Mouse (Mus musculus) forebrain, embryonic 10.5 days (tissue): Measurements from ENCODE around the gene Sh2b2. TPM values are rescaled to one million over a fixed set of nuclear protein-coding genes. Genes with fewer than 3 reads are reported as not detected.
A peak's percentile ranks its signal among the peaks of the same experiment; 100 is the strongest.

Experiments used
- DNase-seq: peaks from one replicate; pipeline ENCODE4 v3.0.0-alpha.2; 2017; ENCODE audit warnings: low spot score; ENCODE audit errors: extremely low spot score
- H3K27ac ChIP-seq: fragments of 300-500 bp; sonication (generic); 2 replicates; pipeline ENCODE4 v1.5.1; 2016; ENCODE audit warnings: mild to moderate bottlenecking
- H3K27me3 ChIP-seq: fragments of 300-500 bp; sonication (generic); 2 replicates; pipeline ENCODE4 v1.6.1; 2016; ENCODE audit warnings: mild to moderate bottlenecking; ENCODE audit not compliant: poor library complexity, severe bottlenecking
- H3K36me3 ChIP-seq: fragments of 300-500 bp; sonication (generic); replicated peaks from 2 replicates; pipeline ENCODE4 v1.6.1; 2016; ENCODE audit warnings: mild to moderate bottlenecking, moderate library complexity
- H3K4me1 ChIP-seq: fragments of 300-500 bp; sonication (generic); 2 replicates; pipeline ENCODE4 v1.6.1; 2016
- H3K4me3 ChIP-seq: fragments of 300-500 bp; sonication (generic); 2 replicates; pipeline ENCODE4 v1.5.1; 2016; ENCODE audit warnings: mild to moderate bottlenecking, moderate library complexity
- H3K9me3 ChIP-seq: fragments of 300-500 bp; sonication (generic); 2 replicates; pipeline ENCODE4 v1.6.1; 2016; ENCODE audit warnings: mild to moderate bottlenecking, moderate library complexity
- WGBS: fragments of 180-500 bp; shearing (Covaris S2); methylation state at CpG from one replicate; pipeline ENCODE4 v1.1.7; 2016; 5-methylcytosine and 5-hydroxymethylcytosine counted together
- polyA plus RNA-seq: library from polyadenylated mRNA; unstranded; fragments of >200 nt; fragmentation: Nextera tagmentation; extraction: Ambion mirVana; gene quantifications from 2 replicates; pipeline ENCODE4 v1.2.1, GENCODE M21; 2016

The Sh2b2 gene
- polyA plus RNA-seq, 1 experiment from 2014 or later, result 12.5 TPM

GRCm38 (mm10) chr5:136258919-136259318 lies 12.6 kb upstream of the Sh2b2 start:
- peak; percentile 51 for DNase-seq
- Histone ChIP-seq H3K4me3 (no peak overlapping the region), H3K27ac (no peak overlapping the region), H3K36me3 (peaks cover 27% of the 10 kb centered on the region), H3K9me3 (no peaks in the 10 kb centered on the region), H3K4me1 (no peaks in the 10 kb centered on the region), H3K27me3 (no peaks in the 10 kb centered on the region)
- 41% methylated on average over 6 of the region's 6 CpGs for WGBS

DNA sequence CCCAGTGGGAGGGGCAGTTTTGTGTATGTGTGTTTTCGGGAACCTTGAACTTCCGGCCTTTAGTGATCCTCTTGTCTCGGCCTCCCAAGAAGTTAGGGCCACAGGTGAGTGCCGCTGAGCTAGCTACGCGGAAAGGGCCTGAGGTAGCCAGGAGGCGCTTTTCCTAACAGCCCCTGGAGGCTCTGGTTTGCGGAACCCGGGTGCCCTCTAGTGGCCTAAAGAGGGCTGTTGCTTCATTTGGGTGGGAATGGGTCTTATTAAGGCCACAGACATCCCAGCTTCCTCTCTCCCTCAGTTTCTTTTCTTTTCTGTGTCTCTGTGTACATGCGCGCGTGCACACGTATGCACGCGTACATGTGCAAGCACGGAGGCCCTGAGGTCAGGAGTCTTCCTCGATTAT lies 6.5 kb upstream of the Sh2b2 start:
- peak; percentile 78 for DNase-seq
- Histone ChIP-seq H3K9me3 (no peaks in the 10 kb centered on the region), H3K4me3 (no peak overlapping the region), H3K27ac (no peak overlapping the region), H3K4me1 (peaks cover 10% of the 10 kb centered on the region), H3K27me3 (no peaks in the 10 kb centered on the region), H3K36me3 (peaks cover 53% of the 10 kb centered on the region)
- WGBS, result 15% methylated on average over 17 of the region's 17 CpGs

- peaks cover 16% of the 10 kb centered on the region for H3K4me1 ChIP-seq
- H3K27ac ChIP-seq, result no peak overlapping the region
- peak; percentile 40 for DNase-seq
- H3K4me3 ChIP-seq, result no peak overlapping the region
- WGBS, result 50% methylated on average over 7 of the region's 7 CpGs
- H3K9me3 ChIP-seq, result no peaks in the 10 kb centered on the region
- peaks cover 7% of the 10 kb centered on the region; the same call in 1 of the 2 replicates for H3K27me3 ChIP-seq
- H3K36me3 ChIP-seq, result peaks cover 36% of the 10 kb centered on the region
These were observed 4.6 kb upstream of the Sh2b2 start for GRCm38 (mm10) chr5:136251004-136251403.

- H3K27me3 ChIP-seq, result peaks cover 10% of the 10 kb centered on the region; the same call in 1 of the 2 replicates
- H3K4me3 ChIP-seq, result no peak overlapping the region
- WGBS, result 66% methylated on average over 6 of the region's 6 CpGs
- DNase-seq, result no peak
- peaks cover 41% of the 10 kb centered on the region for H3K4me1 ChIP-seq
- no peaks in the 10 kb centered on the region for H3K9me3 ChIP-seq
- no peak overlapping the region for H3K27ac ChIP-seq
- peaks cover 23% of the 10 kb centered on the region for H3K36me3 ChIP-seq
These were observed 2.1 kb upstream of the Sh2b2 start for GRCm38 (mm10) chr5:136248441-136248840.

GRCm38 (mm10) chr5:136245541-136246451 lies 560 bp downstream of the Sh2b2 start:
- peaks cover 55% of the 10 kb centered on the region for H3K4me1 ChIP-seq
- H3K27ac ChIP-seq, result peak overlapping the region; percentile 91
- H3K27me3 ChIP-seq, result peaks cover 15% of the 10 kb centered on the region; the same call in 1 of the 2 replicates
- DNase-seq, result no peak
- peaks cover 22% of the 10 kb centered on the region for H3K36me3 ChIP-seq
- H3K9me3 ChIP-seq, result no peaks in the 10 kb centered on the region
- H3K4me3 ChIP-seq, result peak overlapping the region; percentile 93
- 12% methylated on average over 15 of the region's 15 CpGs for WGBS

DNA sequence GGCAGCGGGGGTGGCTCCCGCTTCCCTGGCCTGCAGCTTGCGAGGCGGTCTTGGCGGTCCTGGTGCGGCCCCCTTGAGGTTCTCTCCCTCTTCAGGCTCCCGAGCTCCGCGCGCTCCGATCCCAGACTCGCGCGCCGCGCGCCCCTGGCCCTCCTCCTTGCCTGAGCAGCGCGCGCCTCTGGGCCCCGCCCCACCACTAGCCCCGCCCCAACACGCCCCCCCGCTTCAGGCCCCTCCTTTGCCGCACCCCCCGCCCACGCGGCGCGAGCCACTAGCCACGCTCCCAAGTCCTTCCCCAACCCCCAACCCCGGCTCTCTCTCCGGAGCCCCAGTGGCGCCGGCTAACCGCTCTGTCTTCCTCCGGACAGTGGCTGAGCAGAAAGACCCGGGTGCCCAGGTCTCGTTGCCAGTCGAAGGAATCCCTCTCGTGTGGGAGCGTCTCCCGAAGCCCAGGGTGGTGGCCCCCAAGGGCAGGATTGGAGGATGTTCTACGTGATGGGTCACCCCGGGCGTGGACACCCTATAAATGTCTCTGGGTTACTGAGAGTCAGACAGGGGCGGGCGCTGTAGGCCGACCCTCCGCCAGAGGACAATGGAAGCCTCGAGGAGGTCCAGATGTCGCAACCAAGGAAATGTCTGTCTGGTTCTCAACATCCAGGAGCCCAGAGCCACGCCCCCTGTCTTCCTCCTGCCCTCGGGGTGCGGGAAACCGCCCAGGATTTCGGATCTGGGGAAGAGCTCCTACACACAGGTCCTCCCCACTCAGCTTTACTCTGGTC lies 1.4 kb downstream of the Sh2b2 start:
- H3K27ac ChIP-seq, result peak overlapping the region; percentile 91
- no peaks in the 10 kb centered on the region for H3K9me3 ChIP-seq
- peak; percentile 84 for DNase-seq
- H3K4me3 ChIP-seq, result peak overlapping the region; percentile 93
- WGBS, result under 1% methylated on average over 56 of the region's 57 CpGs
- peaks cover 15% of the 10 kb centered on the region; the same call in 1 of the 2 replicates for H3K27me3 ChIP-seq
- peaks cover 15% of the 10 kb centered on the region for H3K36me3 ChIP-seq
- peaks cover 60% of the 10 kb centered on the region for H3K4me1 ChIP-seq

DNA sequence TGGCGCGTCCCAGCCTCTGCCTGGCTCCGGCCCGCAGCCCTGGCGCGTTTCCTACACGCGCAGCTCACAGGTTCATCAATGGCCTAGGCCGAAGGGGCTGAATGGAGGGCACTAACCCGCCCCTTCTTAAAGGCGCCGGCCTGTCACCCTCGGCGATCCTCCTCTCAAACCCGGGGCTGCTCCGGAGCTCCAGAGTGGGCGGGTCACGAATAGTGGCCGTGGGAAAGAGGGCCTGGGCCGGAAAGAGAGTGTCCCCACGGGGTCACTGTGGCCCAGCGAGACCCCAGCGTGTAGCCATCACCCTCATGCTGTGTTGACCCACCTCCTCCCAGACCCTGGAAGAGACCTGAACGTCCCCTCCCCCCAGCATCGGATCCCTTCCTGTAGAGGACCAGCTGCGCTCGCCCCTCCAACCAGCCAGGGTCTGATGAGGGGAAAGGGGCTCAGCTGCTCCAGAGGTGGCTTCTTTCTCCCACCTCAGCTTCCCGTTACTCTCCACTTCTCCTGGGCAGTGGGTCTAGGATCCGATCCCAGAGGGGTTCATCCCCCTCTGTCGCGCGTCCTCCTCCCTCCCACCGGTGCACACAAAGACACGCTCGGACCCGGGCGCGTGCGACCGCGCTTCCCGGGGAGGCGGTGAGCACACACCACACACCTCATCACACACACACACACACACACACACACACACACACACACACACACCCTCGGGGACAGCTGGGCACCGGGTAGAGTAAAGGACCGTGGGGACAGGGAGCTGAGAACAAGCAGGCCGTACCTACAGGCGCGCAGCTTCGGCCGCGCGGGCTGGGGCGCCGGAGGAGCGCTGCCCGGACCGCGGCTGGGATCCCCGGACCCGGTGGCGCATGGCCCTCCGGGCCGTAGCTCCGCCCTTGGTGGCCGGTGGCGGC lies 2.2 kb downstream of the Sh2b2 start:
- H3K4me3 ChIP-seq, result peak overlapping the region; percentile 93
- H3K27ac ChIP-seq, result peak overlapping the region; percentile 91
- H3K36me3 ChIP-seq, result peaks cover 14% of the 10 kb centered on the region; the same call in 1 of the 2 replicates
- peaks cover 60% of the 10 kb centered on the region for H3K4me1 ChIP-seq
- peak; percentile 65 for DNase-seq
- H3K9me3 ChIP-seq, result no peaks in the 10 kb centered on the region
- peaks cover 15% of the 10 kb centered on the region; the same call in 1 of the 2 replicates for H3K27me3 ChIP-seq
- under 1% methylated on average over 63 of the region's 67 CpGs for WGBS

DNA sequence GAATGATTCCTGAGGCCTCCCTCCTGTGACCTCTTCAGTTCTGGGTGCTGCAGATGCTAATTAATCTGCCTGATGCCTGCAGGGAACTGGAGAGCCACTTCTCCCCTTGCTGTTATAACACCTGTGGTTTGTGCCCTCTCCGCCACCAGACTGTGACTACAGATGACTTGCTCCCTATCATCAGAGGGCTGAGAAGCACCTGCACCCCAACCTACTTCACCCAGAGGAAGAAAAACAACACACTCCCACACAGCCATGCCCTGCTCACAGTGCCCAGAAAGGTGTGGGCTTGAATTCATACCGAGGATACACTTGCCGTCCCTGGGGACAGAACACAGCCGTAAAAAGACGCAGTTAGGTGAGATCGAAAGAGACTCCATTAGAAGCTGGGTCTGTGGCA lies 5.2 kb downstream of the Sh2b2 start:
- no peak overlapping the region for H3K27ac ChIP-seq
- H3K36me3 ChIP-seq, result 0 out of 2 replicates have a peak, but pooled peaks cover 6% of the 10 kb centered on the region
- H3K4me1 ChIP-seq, result peaks cover 60% of the 10 kb centered on the region
- H3K9me3 ChIP-seq, result no peaks in the 10 kb centered on the region
- 88% methylated on average over 6 of the region's 6 CpGs for WGBS
- no peak overlapping the region for H3K4me3 ChIP-seq
- H3K27me3 ChIP-seq, result peaks cover 28% of the 10 kb centered on the region
- no peak for DNase-seq

GRCm38 (mm10) chr5:136240381-136240780 lies 6.0 kb downstream of the Sh2b2 start:
- no peak for DNase-seq
- peaks cover 52% of the 10 kb centered on the region for H3K4me1 ChIP-seq
- WGBS, result 41% methylated on average over 1 of the region's 1 CpGs
- H3K27ac ChIP-seq, result no peak overlapping the region
- peaks cover 23% of the 10 kb centered on the region for H3K27me3 ChIP-seq
- 0 out of 2 replicates have a peak, but pooled peaks cover 6% of the 10 kb centered on the region for H3K36me3 ChIP-seq
- no peak overlapping the region for H3K4me3 ChIP-seq
- H3K9me3 ChIP-seq, result no peaks in the 10 kb centered on the region

DNA sequence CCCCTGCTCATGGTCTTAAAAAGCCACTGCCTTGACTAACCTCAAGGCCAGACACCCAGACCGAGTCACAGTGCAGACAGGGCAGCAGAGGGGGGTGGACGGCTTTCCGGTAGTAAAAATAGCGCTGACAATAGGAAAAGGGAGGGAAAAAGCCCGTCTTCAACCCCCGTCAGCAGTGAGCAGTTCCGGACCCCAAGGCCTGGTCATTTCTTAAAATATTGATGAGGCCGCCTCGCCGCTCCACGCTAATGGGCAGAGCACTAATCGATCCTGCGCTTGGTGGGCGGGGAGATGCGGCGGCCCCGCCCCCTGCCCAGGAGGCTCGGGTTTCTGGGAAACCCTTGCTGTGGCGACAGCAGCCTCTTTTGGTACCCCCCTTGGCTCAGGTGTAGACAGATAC lies 8.7 kb downstream of the Sh2b2 start:
- H3K27me3 ChIP-seq, result peaks cover 37% of the 10 kb centered on the region
- DNase-seq, result no peak
- 3% methylated on average over 19 of the region's 19 CpGs for WGBS
- H3K27ac ChIP-seq, result 0 out of 2 replicates have a peak overlapping the region, but pooled peaks have one; percentile 5
- H3K36me3 ChIP-seq, result 0 out of 2 replicates have a peak, but pooled peaks cover 6% of the 10 kb centered on the region
- H3K9me3 ChIP-seq, result no peaks in the 10 kb centered on the region
- peaks cover 33% of the 10 kb centered on the region for H3K4me1 ChIP-seq
- H3K4me3 ChIP-seq, result peak overlapping the region; percentile 47

GRCm38 (mm10) chr5:136236611-136237010 lies 9.7 kb downstream of the Sh2b2 start:
- no peak overlapping the region for H3K4me3 ChIP-seq
- peaks cover 9% of the 10 kb centered on the region for H3K36me3 ChIP-seq
- DNase-seq, result no peak
- H3K4me1 ChIP-seq, result peaks cover 35% of the 10 kb centered on the region
- 84% methylated on average over 5 of the region's 5 CpGs for WGBS
- H3K27me3 ChIP-seq, result peaks cover 44% of the 10 kb centered on the region
- no peaks in the 10 kb centered on the region for H3K9me3 ChIP-seq
- no peak overlapping the region for H3K27ac ChIP-seq
